Mouse (Mus musculus): ENCODE measurements around the gene Phb2. TPM values are rescaled to one million over a fixed set of nuclear protein-coding genes. Genes with fewer than 3 reads are reported as not detected.
"Not testable (repeated sequence)": the region's sequence is repeated elsewhere in the genome, so short reads cannot be mapped to it uniquely, and the experiment has no call there.

Gene Phb2
- polyA plus RNA-seq, 1 experiment = 19.9 TPM

DNA sequence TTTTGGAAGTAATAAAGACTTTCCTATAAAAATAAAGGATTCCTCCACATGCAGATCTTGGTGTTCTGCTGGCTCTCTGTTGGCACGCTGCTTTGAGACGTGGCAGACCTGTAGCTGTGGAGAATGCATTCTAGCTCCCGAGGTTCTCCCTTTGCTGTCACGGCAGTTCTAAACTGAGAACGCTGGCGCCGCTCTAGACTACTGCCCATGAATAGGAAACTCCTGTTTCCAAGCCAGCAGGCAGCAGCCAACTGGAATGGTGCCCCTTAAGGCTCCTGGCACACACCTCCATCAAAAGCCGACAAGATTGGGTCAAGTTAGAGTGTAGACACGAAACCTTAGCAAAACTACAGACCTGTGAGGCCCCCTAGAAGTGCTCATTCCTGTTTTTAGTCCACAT is 38.5 kb upstream of the Phb2 start:
- Histone ChIP-seq H3K4me1 (ENCODE audit: control insufficient read depth) (peaks cover 67% of the 10 kb centered on the region), H3K36me3 (ENCODE audit: control insufficient read depth) (peaks cover 90% of the 10 kb centered on the region), H3K9me3 (ENCODE audit: control insufficient read depth, low read length) (no peaks in the 10 kb centered on the region), H3K27me3 (ENCODE audit: control insufficient read depth) (no peaks in the 10 kb centered on the region), H3K4me3 (replicated peaks) (no peak overlapping the region)
- TF ChIP-seq TAL1 (IDR thresholded peaks at IDR 0.05; ENCODE audit: low read length) (no peak), GATA1 (IDR thresholded peaks at IDR 0.05; ENCODE audit: low read length) (no peak)

DNA sequence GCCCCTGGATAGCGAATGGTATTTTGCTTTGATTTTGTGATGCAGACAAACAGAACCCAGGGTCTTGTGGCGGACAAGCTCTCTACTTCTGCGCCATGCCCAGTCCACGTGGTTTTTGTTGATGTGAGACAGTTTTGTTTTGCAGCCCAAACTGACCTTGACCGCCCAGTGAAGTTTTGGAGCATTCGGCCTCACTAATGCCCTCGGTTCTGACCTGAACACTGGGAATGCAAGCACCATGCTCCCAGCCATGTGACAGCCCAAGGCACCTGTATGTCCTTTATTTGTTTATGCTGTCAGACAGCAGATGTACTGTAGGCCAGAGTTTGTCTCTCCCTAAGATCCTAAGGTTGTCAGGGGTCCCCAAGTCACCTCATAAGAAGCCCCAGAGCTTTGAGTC is 37.5 kb upstream of the Phb2 start:
- Histone ChIP-seq H3K4me1 (ENCODE audit: control insufficient read depth) (peaks cover 67% of the 10 kb centered on the region), H3K4me3 (replicated peaks) (no peak overlapping the region), H3K36me3 (ENCODE audit: control insufficient read depth) (peaks cover 90% of the 10 kb centered on the region), H3K9me3 (ENCODE audit: control insufficient read depth, low read length) (no peaks in the 10 kb centered on the region), H3K27me3 (ENCODE audit: control insufficient read depth) (no peaks in the 10 kb centered on the region)
- no peak for TF ChIP-seq TAL1 (IDR thresholded peaks at IDR 0.05; ENCODE audit: low read length)

DNA sequence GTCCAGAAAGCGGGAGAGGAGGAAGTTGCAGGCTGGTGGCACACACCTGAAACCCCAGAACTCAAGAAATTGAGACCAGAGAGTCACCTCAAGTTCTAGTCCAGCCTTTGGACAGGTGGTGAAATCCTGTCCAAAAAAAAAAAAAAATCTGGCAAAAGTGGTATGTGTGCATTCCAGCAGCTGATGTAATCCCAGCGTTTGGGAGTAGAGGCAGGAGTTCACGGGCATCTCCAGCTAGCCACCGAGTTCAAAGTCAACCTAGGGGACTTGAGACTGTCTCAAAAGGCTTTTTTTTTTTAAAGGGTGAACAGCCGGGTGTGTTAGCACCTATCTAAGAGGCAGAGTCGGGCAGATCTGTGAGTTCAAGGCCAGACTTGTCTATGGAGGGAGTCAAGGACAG is 36.0 kb upstream of the Phb2 start:
- no peak overlapping the region for H3K4me3 ChIP-seq (replicated peaks)

DNA sequence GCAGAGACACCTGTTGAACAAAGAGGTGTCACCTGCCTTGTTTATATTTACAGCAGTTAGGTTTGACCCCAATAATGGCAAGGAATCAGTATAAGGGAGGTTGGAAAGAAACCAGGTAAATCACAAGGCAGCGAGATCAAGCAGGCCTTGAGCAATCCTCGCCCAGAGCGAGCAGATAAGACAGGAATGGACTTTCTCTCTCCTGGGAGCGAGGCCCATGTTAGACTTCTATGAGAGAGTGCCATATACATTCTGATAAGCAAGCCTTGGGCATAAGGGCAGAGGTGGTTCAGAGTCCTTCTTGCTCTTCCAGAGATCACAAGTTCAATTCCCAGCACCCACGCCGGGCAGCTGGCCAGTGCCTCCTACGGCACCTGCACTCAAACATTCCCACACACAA is 33.4 kb upstream of the Phb2 start:
- no peak overlapping the region for H3K4me3 ChIP-seq (replicated peaks)
- no peaks in the 10 kb centered on the region for H3K27me3 ChIP-seq (ENCODE audit: control insufficient read depth)
- H3K4me1 ChIP-seq (ENCODE audit: control insufficient read depth) = peaks cover 64% of the 10 kb centered on the region
- peaks cover 71% of the 10 kb centered on the region for H3K36me3 ChIP-seq (ENCODE audit: control insufficient read depth)
- TF ChIP-seq GATA1 (IDR thresholded peaks at IDR 0.05; ENCODE audit: low read length) (no peak), TAL1 (IDR thresholded peaks at IDR 0.05; ENCODE audit: low read length) (no peak)
- H3K9me3 ChIP-seq (ENCODE audit: control insufficient read depth, low read length) = peaks cover 2% of the 10 kb centered on the region; the same call in 1 of the 2 replicates

More for the DNA sequence above, 36.0 kb upstream of the Phb2 start:
- Histone ChIP-seq H3K27me3 (ENCODE audit: control insufficient read depth) (no peaks in the 10 kb centered on the region), H3K9me3 (ENCODE audit: control insufficient read depth, low read length) (peaks cover 2% of the 10 kb centered on the region; the same call in 1 of the 2 replicates), H3K36me3 (ENCODE audit: control insufficient read depth) (peaks cover 86% of the 10 kb centered on the region), H3K4me1 (ENCODE audit: control insufficient read depth) (peaks cover 60% of the 10 kb centered on the region)
- TF ChIP-seq TAL1 (IDR thresholded peaks at IDR 0.05; ENCODE audit: low read length) (no peak), GATA1 (IDR thresholded peaks at IDR 0.05; ENCODE audit: low read length) (no peak)

- Histone ChIP-seq H3K36me3 (ENCODE audit: control insufficient read depth) (peaks cover 63% of the 10 kb centered on the region), H3K9me3 (ENCODE audit: control insufficient read depth, low read length) (peaks cover 2% of the 10 kb centered on the region; the same call in 1 of the 2 replicates), H3K4me1 (ENCODE audit: control insufficient read depth) (peaks cover 63% of the 10 kb centered on the region), H3K4me3 (replicated peaks) (no peak overlapping the region), H3K27me3 (ENCODE audit: control insufficient read depth) (no peaks in the 10 kb centered on the region)
- TF ChIP-seq GATA1 (IDR thresholded peaks at IDR 0.05; ENCODE audit: low read length) = no peak
- no peak for TF ChIP-seq TAL1 (IDR thresholded peaks at IDR 0.05; ENCODE audit: low read length)
Measured at GRCm38 (mm10) chr6:124679486-124679885, 32.6 kb upstream of the Phb2 start.

DNA sequence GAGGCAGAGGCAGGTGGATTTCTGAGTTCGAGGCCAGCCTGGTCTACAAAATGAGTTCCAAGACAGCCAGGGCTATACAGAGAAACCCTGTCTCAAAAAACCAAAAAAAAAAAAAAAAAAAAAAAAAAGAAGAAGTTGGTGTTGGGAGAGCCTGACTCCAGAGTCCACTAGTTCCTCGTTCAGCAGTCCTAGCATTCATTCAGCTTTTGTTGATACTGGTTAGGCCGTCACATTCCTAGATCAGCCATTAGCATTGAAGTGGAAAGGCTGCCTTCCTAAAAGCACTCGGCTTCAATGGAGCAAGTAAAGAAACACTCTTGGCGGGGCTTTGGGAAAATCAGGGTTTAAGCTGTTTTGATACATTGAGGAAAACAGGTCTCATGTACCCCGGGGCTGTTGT is 29.8 kb upstream of the Phb2 start:
- not testable (repeated sequence) for H3K27me3 ChIP-seq (ENCODE audit: control insufficient read depth); H3K4me3 ChIP-seq (replicated peaks); H3K9me3 ChIP-seq (ENCODE audit: control insufficient read depth, low read length)
- Histone ChIP-seq H3K36me3 (ENCODE audit: control insufficient read depth) (peaks cover 56% of the 10 kb centered on the region), H3K4me1 (ENCODE audit: control insufficient read depth) (peaks cover 74% of the 10 kb centered on the region)

GRCm38 (mm10) chr6:124683591-124684417 is 28.3 kb upstream of the Phb2 start:
- Histone ChIP-seq H3K9me3 (ENCODE audit: control insufficient read depth, low read length) (peaks cover 2% of the 10 kb centered on the region; the same call in 1 of the 2 replicates), H3K27me3 (ENCODE audit: control insufficient read depth) (no peaks in the 10 kb centered on the region), H3K4me3 (replicated peaks) (peak overlapping the region; percentile 13), H3K4me1 (ENCODE audit: control insufficient read depth) (peaks cover 74% of the 10 kb centered on the region), H3K36me3 (ENCODE audit: control insufficient read depth) (peaks cover 56% of the 10 kb centered on the region)
- TF ChIP-seq TAL1 (IDR thresholded peaks at IDR 0.05; ENCODE audit: low read length) (no peak), GATA1 (IDR thresholded peaks at IDR 0.05; ENCODE audit: low read length) (peak; percentile 44)

GRCm38 (mm10) chr6:124685606-124686386 is 26.3 kb upstream of the Phb2 start:
- Histone ChIP-seq H3K36me3 (ENCODE audit: control insufficient read depth) (peaks cover 58% of the 10 kb centered on the region), H3K27me3 (ENCODE audit: control insufficient read depth) (no peaks in the 10 kb centered on the region), H3K4me1 (ENCODE audit: control insufficient read depth) (peaks cover 71% of the 10 kb centered on the region), H3K9me3 (ENCODE audit: control insufficient read depth, low read length) (peaks cover 2% of the 10 kb centered on the region; the same call in 1 of the 2 replicates), H3K4me3 (replicated peaks) (no peak overlapping the region)
- TF ChIP-seq TAL1 (IDR thresholded peaks at IDR 0.05; ENCODE audit: low read length) = no peak
- TF ChIP-seq GATA1 (IDR thresholded peaks at IDR 0.05; ENCODE audit: low read length) = no peak

DNA sequence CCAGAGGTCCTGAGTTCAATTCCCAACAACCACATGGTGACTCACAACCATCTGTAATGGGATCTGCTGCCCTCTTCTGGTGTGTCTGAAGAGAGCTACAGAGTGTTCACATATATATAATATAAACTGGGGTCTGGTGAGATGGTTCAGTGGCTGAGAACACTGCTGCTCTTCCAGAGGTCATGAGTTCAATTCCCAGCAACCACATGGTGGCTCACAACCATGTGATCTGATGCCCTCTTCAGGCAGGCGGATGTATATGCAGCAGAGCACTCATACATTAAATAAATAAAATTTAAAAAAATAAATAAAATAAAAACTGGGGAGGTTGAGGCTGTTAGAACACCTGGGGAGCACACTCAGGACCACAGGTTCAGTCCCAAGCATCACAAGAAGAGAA is 25.5 kb upstream of the Phb2 start:
- Histone ChIP-seq H3K4me1 (ENCODE audit: control insufficient read depth) (peaks cover 64% of the 10 kb centered on the region), H3K36me3 (ENCODE audit: control insufficient read depth) (peaks cover 52% of the 10 kb centered on the region)
- H3K9me3 ChIP-seq (ENCODE audit: control insufficient read depth, low read length); H3K4me3 ChIP-seq (replicated peaks); H3K27me3 ChIP-seq (ENCODE audit: control insufficient read depth): not testable (repeated sequence)
